Mouse (Mus musculus) forebrain, embryonic 16.5 days (tissue): ENCODE results near the gene Scd1. TPM values are rescaled to one million over a fixed set of nuclear protein-coding genes. Genes with fewer than 3 reads are reported as not detected.

Source experiments
- ATAC-seq: fragments of 200-750 bp; cut with Nextera tagmentation; 2 replicates; pipeline ENCODE4 v1.8.0; 2017; ENCODE audit warnings: mild to moderate bottlenecking, moderate library complexity
- H3K27ac ChIP-seq: fragments of 300-500 bp; sonication (generic); 2 replicates; pipeline ENCODE4 v1.5.1; 2014; ENCODE audit warnings: low read length, control low read depth
- H3K27me3 ChIP-seq: fragments of 300-500 bp; sonication (generic); replicated peaks from 2 replicates; pipeline ENCODE4 v1.6.1; 2014; ENCODE audit warnings: low read length; ENCODE audit not compliant: control insufficient read depth, insufficient read depth
- H3K36me3 ChIP-seq: fragments of 300-500 bp; sonication (generic); 2 replicates; pipeline ENCODE4 v1.6.1; 2014; ENCODE audit not compliant: control insufficient read depth, insufficient read depth
- H3K4me1 ChIP-seq: fragments of 300-500 bp; sonication (generic); replicated peaks from 2 replicates; pipeline ENCODE4 v1.6.1; 2014; ENCODE audit warnings: low read length; ENCODE audit not compliant: control insufficient read depth, insufficient read depth
- H3K4me2 ChIP-seq: fragments of 300-500 bp; sonication (generic); 2 replicates; pipeline ENCODE4 v1.6.1; 2014; ENCODE audit warnings: mild to moderate bottlenecking, low read length, control low read depth
- H3K4me3 ChIP-seq: fragments of 300-500 bp; sonication (generic); replicated peaks from 2 replicates; pipeline ENCODE4 v1.5.1; 2014; ENCODE audit warnings: mild to moderate bottlenecking, low read length, control low read depth
- H3K9ac ChIP-seq: fragments of 300-500 bp; sonication (generic); replicated peaks from 2 replicates; pipeline ENCODE4 v1.6.1; 2014; ENCODE audit warnings: low read depth, low read length, control low read depth
- H3K9me3 ChIP-seq: fragments of 300-500 bp; sonication (generic); 2 replicates; pipeline ENCODE4 v1.6.1; 2016; ENCODE audit warnings: low read length; ENCODE audit not compliant: control insufficient read depth
- WGBS: fragments of 180-500 bp; shearing (Covaris S2); extraction: QIAGEN DNeasy Blood & Tissue Kit; methylation state at CpG from one replicate; pipeline ENCODE4 v1.1.7; 2014; 5-methylcytosine and 5-hydroxymethylcytosine counted together
- polyA plus RNA-seq: library from polyadenylated mRNA; unstranded; fragments of >200 nt; fragmentation: Nextera tagmentation; extraction: Ambion mirVana; gene quantifications from 2 replicates; pipeline ENCODE4 v1.2.1, GENCODE M21; 2015

The Scd1 gene
- polyA plus RNA-seq, 1 experiment from 2014 or later: 5.0 TPM

DNA sequence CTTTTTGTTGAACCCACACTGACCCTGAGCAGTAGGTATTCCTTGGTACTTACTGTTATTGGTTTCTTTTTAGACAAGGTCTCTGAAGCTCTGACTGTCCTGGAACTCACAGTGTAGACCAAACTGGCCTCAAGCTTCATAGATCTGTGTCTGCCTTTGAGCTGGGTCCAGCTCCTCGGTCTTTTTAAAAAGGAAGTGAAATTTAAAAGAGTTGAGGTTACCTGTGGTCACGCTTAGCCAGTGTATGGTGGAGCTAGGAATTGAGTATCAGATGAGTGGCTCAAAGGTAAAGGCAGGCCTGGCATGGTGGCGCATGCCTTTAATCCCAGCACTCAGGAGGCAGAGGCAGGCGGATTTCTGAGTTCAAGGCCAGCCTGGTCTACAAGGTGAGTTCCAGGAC, 916 bp upstream of the Scd1 start:
- no peaks in the 10 kb centered on the region for H3K9me3 ChIP-seq
- WGBS: 70% methylated on average over 4 of the region's 4 CpGs
- ATAC-seq: no peak

DNA sequence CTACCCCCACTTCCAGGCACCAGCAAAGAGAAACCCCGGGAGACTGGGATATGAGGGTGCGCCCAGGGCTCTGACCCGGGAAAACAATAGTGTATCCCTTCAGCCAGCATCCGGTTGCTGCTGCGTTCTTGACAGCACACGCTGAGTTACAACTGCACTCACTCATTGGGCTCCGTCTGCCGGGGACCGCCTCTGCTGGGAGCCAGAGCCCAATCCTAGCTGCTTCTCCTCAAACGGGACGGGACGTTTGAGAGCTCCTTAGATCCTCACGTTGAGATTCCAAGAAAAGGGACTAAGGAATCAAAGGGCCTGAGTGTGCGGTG, 505 bp upstream of the Scd1 start:
- Histone ChIP-seq H3K9me3 (no peaks in the 10 kb centered on the region), H3K4me1 (peaks cover 16% of the 10 kb centered on the region), H3K4me2 (peak overlapping the region; percentile 76), H3K27ac (peak overlapping the region; percentile 41), H3K4me3 (peak overlapping the region; percentile 52), H3K36me3 (no peaks in the 10 kb centered on the region), H3K27me3 (no peaks in the 10 kb centered on the region), H3K9ac (peak overlapping the region; percentile 54)
- WGBS: under 1% methylated on average over 14 of the region's 14 CpGs
- ATAC-seq: peak; percentile 80

More for the DNA sequence above, 916 bp upstream of the Scd1 start:
- H3K27me3 ChIP-seq: no peaks in the 10 kb centered on the region
- no peaks in the 10 kb centered on the region for H3K36me3 ChIP-seq
- no peak overlapping the region for H3K27ac ChIP-seq
- peak overlapping the region; percentile 76 for H3K4me2 ChIP-seq
- peaks cover 16% of the 10 kb centered on the region for H3K4me1 ChIP-seq
- peak overlapping the region; percentile 52 for H3K4me3 ChIP-seq
- no peak overlapping the region for H3K9ac ChIP-seq

DNA sequence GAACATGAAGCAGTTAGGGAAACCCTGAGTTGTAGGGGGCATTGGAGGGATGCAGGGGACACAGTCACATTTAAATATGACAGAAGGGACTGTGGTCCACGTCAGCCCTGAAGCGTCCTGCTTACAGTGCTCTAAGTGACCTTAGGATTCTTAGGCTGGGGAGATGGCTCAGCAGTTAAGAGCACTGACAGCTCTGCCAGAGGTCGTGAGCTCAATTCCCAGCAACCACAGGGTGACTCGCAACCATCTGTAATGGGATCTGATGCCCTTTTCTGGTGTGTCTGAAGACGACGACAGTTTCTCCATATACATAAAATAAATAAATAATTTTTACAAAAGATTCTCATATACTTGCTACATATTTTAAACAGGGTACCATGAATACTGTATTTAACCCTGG, 4.1 kb downstream of the Scd1 start:
- Histone ChIP-seq H3K4me3 (no peak overlapping the region), H3K27me3 (no peaks in the 10 kb centered on the region), H3K27ac (no peak overlapping the region), H3K4me2 (no peak overlapping the region), H3K4me1 (peaks cover 19% of the 10 kb centered on the region), H3K36me3 (peaks cover 2% of the 10 kb centered on the region; the same call in 1 of the 2 replicates), H3K9me3 (no peaks in the 10 kb centered on the region), H3K9ac (no peak overlapping the region)
- 83% methylated on average over 6 of the region's 6 CpGs for WGBS
- ATAC-seq: no peak

DNA sequence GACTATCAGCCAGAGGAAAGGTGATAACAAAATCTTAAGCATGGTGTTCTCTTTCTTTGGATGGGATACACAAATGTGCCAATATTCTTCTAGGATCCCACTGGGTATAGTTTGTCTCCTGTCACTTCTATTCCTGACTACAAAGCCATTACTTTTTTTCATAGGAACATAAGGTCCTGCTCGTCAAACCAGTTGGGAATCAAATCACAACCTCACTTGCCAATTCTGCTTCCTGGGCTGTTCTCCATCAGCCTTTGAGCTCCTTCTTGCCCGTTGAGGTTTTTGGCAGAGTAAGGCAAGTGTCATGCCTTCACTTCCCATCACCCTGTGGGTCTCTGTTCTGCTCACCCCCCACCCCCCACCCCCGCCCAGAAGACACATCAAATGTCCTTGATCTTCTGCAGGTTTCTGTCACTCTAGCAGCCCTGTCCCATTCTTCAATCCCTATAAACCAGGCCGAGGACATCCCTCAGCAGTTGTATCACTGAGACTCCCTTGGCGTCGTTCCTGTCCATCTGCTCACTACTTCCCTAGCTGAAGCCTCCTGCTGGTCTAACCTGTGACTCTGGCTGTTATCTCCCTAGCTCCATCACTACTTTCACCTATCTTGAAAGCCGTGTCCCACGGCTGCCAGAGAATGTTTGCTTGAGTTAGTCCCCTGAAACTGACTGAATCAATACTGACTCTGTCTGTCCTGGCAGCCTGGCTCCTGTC, 7.0 kb downstream of the Scd1 start:
- H3K4me1 ChIP-seq: peaks cover 4% of the 10 kb centered on the region
- no peak for ATAC-seq
- H3K27me3 ChIP-seq: no peaks in the 10 kb centered on the region
- H3K4me3 ChIP-seq: no peak overlapping the region
- H3K9me3 ChIP-seq: no peaks in the 10 kb centered on the region
- H3K9ac ChIP-seq: no peak overlapping the region
- H3K4me2 ChIP-seq: no peak overlapping the region
- H3K36me3 ChIP-seq: peaks cover 2% of the 10 kb centered on the region; the same call in 1 of the 2 replicates
- WGBS: 76% methylated on average over 8 of the region's 8 CpGs
- no peak overlapping the region for H3K27ac ChIP-seq

DNA sequence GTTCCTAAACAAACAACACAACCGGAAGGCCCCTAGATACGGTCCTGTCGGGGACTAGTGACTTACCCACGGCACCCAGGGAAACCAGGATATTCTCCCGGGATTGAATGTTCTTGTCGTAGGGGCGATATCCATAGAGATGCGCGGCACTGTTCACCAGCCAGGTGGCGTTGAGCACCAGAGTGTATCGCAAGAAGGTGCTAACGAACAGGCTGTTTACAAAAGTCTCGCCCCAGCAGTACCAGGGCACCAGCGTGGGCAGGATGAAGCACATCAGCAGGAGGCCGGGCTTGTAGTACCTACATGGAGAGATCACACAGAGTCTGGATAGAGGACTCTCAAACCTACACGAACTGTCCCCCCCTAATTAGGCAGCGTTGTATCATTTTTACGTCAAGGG, 7.6 kb downstream of the Scd1 start:
- no peak for ATAC-seq
- Histone ChIP-seq H3K9ac (no peak overlapping the region), H3K27ac (no peak overlapping the region), H3K4me3 (no peak overlapping the region), H3K27me3 (no peaks in the 10 kb centered on the region), H3K9me3 (no peaks in the 10 kb centered on the region), H3K4me2 (no peak overlapping the region), H3K36me3 (peaks cover 2% of the 10 kb centered on the region; the same call in 1 of the 2 replicates), H3K4me1 (peaks cover 4% of the 10 kb centered on the region; the same call in 1 of the 2 replicates)
- 86% methylated on average over 18 of the region's 18 CpGs for WGBS

DNA sequence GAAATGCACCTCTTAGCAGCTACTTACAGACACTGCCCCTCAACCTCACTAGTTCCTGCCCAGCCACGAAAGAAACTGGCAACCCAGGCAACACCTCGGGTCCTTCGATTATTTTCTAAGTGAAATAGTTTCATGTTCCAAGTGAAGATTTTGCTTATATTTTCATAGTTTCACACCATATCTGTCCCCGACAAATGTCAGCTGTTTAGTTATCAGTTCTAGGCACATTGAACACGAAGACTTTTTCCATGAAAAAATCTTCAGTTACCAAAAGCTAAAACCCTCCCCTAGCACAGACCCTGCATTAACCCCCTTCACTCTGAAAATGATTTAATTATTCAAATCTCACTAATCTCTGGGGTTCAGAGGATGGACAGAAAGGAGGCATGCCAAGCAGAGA, 10.9 kb downstream of the Scd1 start:
- H3K36me3 ChIP-seq: peaks cover 2% of the 10 kb centered on the region; the same call in 1 of the 2 replicates
- ATAC-seq: no peak
- no peaks in the 10 kb centered on the region for H3K9me3 ChIP-seq
- no peak overlapping the region for H3K27ac ChIP-seq
- WGBS: 87% methylated on average over 5 of the region's 5 CpGs
- no peak overlapping the region for H3K9ac ChIP-seq
- peaks cover 4% of the 10 kb centered on the region; the same call in 1 of the 2 replicates for H3K4me1 ChIP-seq
- no peak overlapping the region for H3K4me2 ChIP-seq
- no peak overlapping the region for H3K4me3 ChIP-seq
- H3K27me3 ChIP-seq: no peaks in the 10 kb centered on the region

DNA sequence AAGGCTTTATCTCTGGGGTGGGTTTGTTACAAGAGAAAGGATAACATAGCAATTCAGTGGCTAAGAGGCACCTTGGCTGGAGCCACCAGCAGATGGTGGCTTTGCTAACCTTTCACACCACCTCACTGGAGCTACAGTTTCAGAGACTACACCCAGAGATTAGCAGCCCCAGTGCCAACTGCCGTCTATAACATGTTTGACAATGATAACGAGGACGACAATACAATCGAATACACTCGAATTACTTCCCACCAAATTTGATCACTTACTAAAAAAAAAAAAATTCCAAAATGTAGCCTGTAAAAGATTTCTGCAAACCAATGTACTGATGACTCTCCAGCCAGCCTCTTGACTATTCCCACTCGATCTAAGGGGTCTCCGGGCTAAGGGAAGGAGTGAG, 12.7 kb downstream of the Scd1 start:
- ATAC-seq: no peak
- Histone ChIP-seq H3K4me2 (no peak overlapping the region), H3K27me3 (no peaks in the 10 kb centered on the region), H3K9ac (no peak overlapping the region), H3K4me1 (no peaks in the 10 kb centered on the region), H3K27ac (no peak overlapping the region), H3K4me3 (no peak overlapping the region), H3K36me3 (peaks cover 2% of the 10 kb centered on the region; the same call in 1 of the 2 replicates), H3K9me3 (no peaks in the 10 kb centered on the region)
- 87% methylated on average over 7 of the region's 7 CpGs for WGBS

DNA sequence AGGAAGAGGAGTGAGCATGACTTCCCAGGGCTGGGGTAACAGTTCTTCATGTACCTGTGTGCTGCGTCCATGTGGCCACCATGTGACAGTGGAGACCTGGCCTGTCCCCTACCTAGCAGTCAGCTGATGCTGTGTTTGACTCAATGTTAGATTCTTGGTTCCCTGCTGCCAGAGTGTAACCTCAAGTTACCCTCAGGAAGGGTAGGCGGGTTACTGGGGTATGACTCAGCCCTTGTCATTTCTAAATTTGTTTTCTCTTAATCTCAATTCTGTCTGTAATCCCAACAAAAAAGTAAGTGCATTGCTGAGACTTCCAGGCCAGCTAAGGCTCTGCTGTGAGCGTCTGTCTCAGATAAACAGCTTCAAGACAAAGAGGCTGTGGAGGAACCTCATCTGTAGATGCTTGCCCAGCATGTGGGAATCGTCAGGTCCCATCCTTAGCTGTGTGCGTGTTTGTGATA, 13.7 kb downstream of the Scd1 start:
- H3K4me2 ChIP-seq: no peak overlapping the region
- no peaks in the 10 kb centered on the region for H3K9me3 ChIP-seq
- no peaks in the 10 kb centered on the region for H3K27me3 ChIP-seq
- no peak for ATAC-seq
- 0 out of 2 replicates have a peak, but pooled peaks cover 2% of the 10 kb centered on the region for H3K36me3 ChIP-seq
- H3K4me1 ChIP-seq: 0 out of 2 replicates have a peak, but pooled peaks cover 2% of the 10 kb centered on the region
- 83% methylated on average over 5 of the region's 5 CpGs for WGBS
- H3K4me3 ChIP-seq: no peak overlapping the region
- no peak overlapping the region for H3K9ac ChIP-seq
- no peak overlapping the region for H3K27ac ChIP-seq

DNA sequence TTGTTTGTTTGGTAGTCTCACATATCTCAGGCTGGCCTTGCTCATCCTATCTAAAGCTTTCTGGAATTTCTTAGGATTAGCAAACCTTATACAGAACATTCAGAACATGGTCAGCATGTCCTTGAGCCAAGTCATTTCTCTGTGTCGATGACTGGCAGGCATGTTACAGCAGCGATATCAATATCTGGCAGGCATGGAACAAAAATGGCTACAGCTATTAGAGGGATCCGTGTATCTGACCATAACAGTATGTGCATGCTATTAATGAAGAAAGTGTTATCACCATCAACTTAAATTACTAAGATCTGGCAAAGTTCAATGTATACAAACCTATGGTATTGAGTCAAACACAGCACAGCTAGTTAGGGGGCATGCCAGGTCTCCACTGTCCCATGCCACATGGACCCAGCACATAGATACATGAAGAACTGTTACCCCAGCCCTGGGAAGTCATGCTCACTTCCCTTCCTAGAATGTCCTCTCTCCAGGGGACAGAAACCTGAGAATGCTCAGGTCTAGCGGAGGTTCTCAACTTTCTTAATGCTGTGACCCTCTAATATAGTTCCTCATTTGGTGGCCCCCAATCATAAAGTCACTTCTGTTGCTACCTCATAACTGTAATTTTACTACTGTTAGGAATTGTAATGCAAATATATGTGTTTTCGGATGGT, 15.2 kb downstream of the Scd1 start:
- WGBS: 92% methylated on average over 5 of the region's 5 CpGs
- Histone ChIP-seq H3K4me1 (0 out of 2 replicates have a peak, but pooled peaks cover 8% of the 10 kb centered on the region), H3K4me3 (no peak overlapping the region), H3K9ac (no peak overlapping the region), H3K27me3 (no peaks in the 10 kb centered on the region), H3K9me3 (no peaks in the 10 kb centered on the region), H3K27ac (no peak overlapping the region), H3K36me3 (no peaks in the 10 kb centered on the region), H3K4me2 (no peak overlapping the region)
- ATAC-seq: no peak
